Mouse (Mus musculus): ENCODE data around the gene Prrg2. TPM values are rescaled to one million over a fixed set of nuclear protein-coding genes. Genes with fewer than 3 reads are reported as not detected.

Gene Prrg2
- polyA plus RNA-seq, 2 experiments, result 18.6 to 50.4 TPM

DNA sequence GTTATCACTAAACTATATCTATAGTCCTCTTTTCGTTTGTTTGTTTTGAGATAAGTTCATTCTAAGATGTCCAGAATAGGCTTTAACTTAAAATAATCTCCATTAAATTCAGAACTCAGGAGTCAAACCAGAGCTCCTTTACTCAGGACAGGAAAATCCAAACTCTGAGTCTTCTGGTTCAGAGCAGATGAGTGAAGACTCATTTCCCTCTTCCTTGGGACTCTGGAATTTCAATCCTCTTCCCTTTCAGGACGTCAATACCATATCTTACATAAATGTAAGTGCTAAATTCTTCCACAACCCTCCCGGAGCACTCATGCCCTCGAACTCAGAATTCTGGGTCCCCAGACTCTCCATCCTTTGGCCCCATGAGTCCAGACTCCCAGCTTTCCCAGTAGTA lies 45.7 kb downstream of the Prrg2 start:
- Histone ChIP-seq H3K9me3 (ENCODE audit: control insufficient read depth, low read length) (no peaks in the 10 kb centered on the region), H3K4me1 (ENCODE audit: control insufficient read depth, insufficient read depth, low read length) (peaks cover 22% of the 10 kb centered on the region), H3K27me3 (ENCODE audit: control insufficient read depth, insufficient read depth, low read length) (no peaks in the 10 kb centered on the region), H3K4me3 (replicated peaks; ENCODE audit: low read length) (peak overlapping the region; percentile 96), H3K4me2 (replicated peaks; ENCODE audit: low read depth, low read length, severe bottlenecking) (peak overlapping the region; percentile 91), H3K27ac (replicated peaks; ENCODE audit: low read depth, low read length) (peak overlapping the region; percentile 94), H3K36me3 (ENCODE audit: control insufficient read depth, insufficient read depth, low read length) (peaks cover 19% of the 10 kb centered on the region), H3K9ac (ENCODE audit: low read depth, low read length, severe bottlenecking) (peak overlapping the region; percentile 32)
- ATAC-seq (ENCODE audit: low FRiP score, low read depth) (no peak), DNase-seq (ENCODE audit: low spot score) (no peak)
- 4% methylated on average over 4 of the region's 4 CpGs for WGBS
- TF ChIP-seq POLR2A (IDR thresholded peaks at IDR 0.05; ENCODE audit: borderline replicate concordance, extremely low read depth, insufficient read depth, insufficient read length), result no peak

DNA sequence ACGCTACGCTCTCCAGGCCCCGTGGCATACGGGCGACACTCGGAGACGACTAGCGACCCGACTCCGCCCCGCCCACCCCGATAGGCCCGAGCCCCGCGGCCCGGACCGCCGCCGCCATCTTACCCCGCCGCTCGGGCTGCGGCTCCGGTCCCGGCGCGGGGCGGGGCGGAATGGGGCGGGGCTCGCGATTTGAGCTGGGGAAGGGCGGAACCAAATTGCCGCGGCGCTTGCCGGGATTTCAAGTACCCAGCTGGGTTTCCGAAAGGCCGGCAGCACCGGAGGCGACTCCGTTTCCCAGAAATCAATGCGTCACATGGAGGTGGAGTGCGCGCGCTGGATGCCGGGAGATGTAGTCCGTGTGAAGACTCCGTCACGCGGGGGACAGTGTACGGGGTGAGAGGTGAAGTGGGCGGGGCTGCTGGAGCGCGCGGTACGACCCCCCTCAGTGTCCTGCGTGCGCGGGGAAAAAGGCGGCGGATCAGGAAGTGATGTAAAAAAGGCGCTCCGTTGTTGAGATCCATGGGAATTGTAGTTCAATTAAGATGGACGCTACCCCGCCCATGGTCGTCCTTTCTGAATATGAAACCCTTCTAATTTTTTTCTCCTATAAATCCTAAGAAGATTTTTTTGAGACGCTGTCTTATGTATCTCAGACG lies 46.4 kb downstream of the Prrg2 start, which contains the start of gene Scaf1:
Gene Scaf1, minus strand, starts transcription at position 407 of the 656 bp plus-strand sequence.
- no peaks in the 10 kb centered on the region for H3K27me3 ChIP-seq (ENCODE audit: control insufficient read depth, insufficient read depth, low read length)
- WGBS, result under 1% methylated on average over 40 of the region's 69 CpGs
- H3K27ac ChIP-seq (replicated peaks; ENCODE audit: low read depth, low read length), result peak within 1 kb of the TSS; percentile 94
- peak within 1 kb of the TSS; percentile 91 for H3K4me2 ChIP-seq (replicated peaks; ENCODE audit: low read depth, low read length, severe bottlenecking)
- no peaks in the 10 kb centered on the region for H3K9me3 ChIP-seq (ENCODE audit: control insufficient read depth, low read length)
- peak; percentile 99 for DNase-seq (ENCODE audit: low spot score)
- peak within 1 kb of the TSS; percentile 92 for H3K9ac ChIP-seq (ENCODE audit: low read depth, low read length, severe bottlenecking)
- H3K4me3 ChIP-seq (replicated peaks; ENCODE audit: low read length), result peak within 1 kb of the TSS; percentile 96
- peaks cover 22% of the 10 kb centered on the region for H3K4me1 ChIP-seq (ENCODE audit: control insufficient read depth, insufficient read depth, low read length)
- peak; percentile 90 for ATAC-seq (ENCODE audit: low FRiP score, low read depth)
- H3K36me3 ChIP-seq (ENCODE audit: control insufficient read depth, insufficient read depth, low read length), result peaks cover 26% of the 10 kb centered on the region
- 0 out of 2 replicates have a peak, but pooled peaks have one; percentile 57 for TF ChIP-seq POLR2A (IDR thresholded peaks at IDR 0.05; ENCODE audit: borderline replicate concordance, extremely low read depth, insufficient read depth, insufficient read length)

- peak overlapping the region; percentile 76 for H3K4me2 ChIP-seq (replicated peaks; ENCODE audit: low read depth, low read length, severe bottlenecking)
- peak overlapping the region; percentile 72 for H3K27ac ChIP-seq (replicated peaks; ENCODE audit: low read depth, low read length)
- DNase-seq (ENCODE audit: low spot score) (no peak), ATAC-seq (ENCODE audit: low FRiP score, low read depth) (no peak; the same call in 1 of the 2 replicates)
- H3K4me1 ChIP-seq (ENCODE audit: control insufficient read depth, insufficient read depth, low read length), result peaks cover 22% of the 10 kb centered on the region
- H3K27me3 ChIP-seq (ENCODE audit: control insufficient read depth, insufficient read depth, low read length), result no peaks in the 10 kb centered on the region
- no peaks in the 10 kb centered on the region for H3K9me3 ChIP-seq (ENCODE audit: control insufficient read depth, low read length)
- peaks cover 31% of the 10 kb centered on the region for H3K36me3 ChIP-seq (ENCODE audit: control insufficient read depth, insufficient read depth, low read length)
- peak overlapping the region; percentile 92 for H3K9ac ChIP-seq (ENCODE audit: low read depth, low read length, severe bottlenecking)
- peak overlapping the region; percentile 96 for H3K4me3 ChIP-seq (replicated peaks; ENCODE audit: low read length)
- WGBS, result under 1% methylated on average over 20 of the region's 20 CpGs
- TF ChIP-seq POLR2A (IDR thresholded peaks at IDR 0.05; ENCODE audit: borderline replicate concordance, extremely low read depth, insufficient read depth, insufficient read length), result no peak
Observed at GRCm38 (mm10) chr7:45015344-45015956, 47.0 kb downstream of the Prrg2 start.

GRCm38 (mm10) chr7:45014096-45014451 lies 48.4 kb downstream of the Prrg2 start:
- no peaks in the 10 kb centered on the region for H3K9me3 ChIP-seq (ENCODE audit: control insufficient read depth, low read length)
- no peak for ATAC-seq (ENCODE audit: low FRiP score, low read depth)
- H3K9ac ChIP-seq (ENCODE audit: low read depth, low read length, severe bottlenecking), result no peak overlapping the region
- no peak overlapping the region for H3K27ac ChIP-seq (replicated peaks; ENCODE audit: low read depth, low read length)
- TF ChIP-seq POLR2A (IDR thresholded peaks at IDR 0.05; ENCODE audit: borderline replicate concordance, extremely low read depth, insufficient read depth, insufficient read length), result no peak
- H3K4me2 ChIP-seq (replicated peaks; ENCODE audit: low read depth, low read length, severe bottlenecking), result no peak overlapping the region
- no peaks in the 10 kb centered on the region for H3K27me3 ChIP-seq (ENCODE audit: control insufficient read depth, insufficient read depth, low read length)
- peaks cover 45% of the 10 kb centered on the region for H3K36me3 ChIP-seq (ENCODE audit: control insufficient read depth, insufficient read depth, low read length)
- peaks cover 22% of the 10 kb centered on the region for H3K4me1 ChIP-seq (ENCODE audit: control insufficient read depth, insufficient read depth, low read length)
- no peak for DNase-seq (ENCODE audit: low spot score)
- H3K4me3 ChIP-seq (replicated peaks; ENCODE audit: low read length), result no peak overlapping the region
- 95% methylated on average over 3 of the region's 3 CpGs for WGBS

GRCm38 (mm10) chr7:45013366-45014095 lies 48.9 kb downstream of the Prrg2 start:
- no peak overlapping the region for H3K4me2 ChIP-seq (replicated peaks; ENCODE audit: low read depth, low read length, severe bottlenecking)
- no peak for TF ChIP-seq POLR2A (IDR thresholded peaks at IDR 0.05; ENCODE audit: borderline replicate concordance, extremely low read depth, insufficient read depth, insufficient read length)
- peaks cover 17% of the 10 kb centered on the region for H3K4me1 ChIP-seq (ENCODE audit: control insufficient read depth, insufficient read depth, low read length)
- no peaks in the 10 kb centered on the region for H3K27me3 ChIP-seq (ENCODE audit: control insufficient read depth, insufficient read depth, low read length)
- H3K27ac ChIP-seq (replicated peaks; ENCODE audit: low read depth, low read length), result no peak overlapping the region
- H3K9me3 ChIP-seq (ENCODE audit: control insufficient read depth, low read length), result no peaks in the 10 kb centered on the region
- peaks cover 50% of the 10 kb centered on the region for H3K36me3 ChIP-seq (ENCODE audit: control insufficient read depth, insufficient read depth, low read length)
- H3K9ac ChIP-seq (ENCODE audit: low read depth, low read length, severe bottlenecking), result no peak overlapping the region
- WGBS, result 97% methylated on average over 16 of the region's 16 CpGs
- no peak for ATAC-seq (ENCODE audit: low FRiP score, low read depth)
- no peak overlapping the region for H3K4me3 ChIP-seq (replicated peaks; ENCODE audit: low read length)
- no peak for DNase-seq (ENCODE audit: low spot score)

Measured in limb, embryonic 14.5 days (tissue).